Mouse (Mus musculus) liver, adult 2 months (tissue): ENCODE data around the gene Olfr1028.

Experiments
- CTCF ChIP-seq: fragments of 200-500 bp; IDR thresholded peaks from 2 replicates; pipeline ENCODE4 v1.5.1; 2011; ENCODE audit warnings: low read depth, low read length, control low read depth
- POLR2A ChIP-seq: fragments of 200-500 bp; IDR thresholded peaks from 2 replicates; pipeline ENCODE4 v1.6.1; 2011; ENCODE audit warnings: low read length, control low read depth; ENCODE audit not compliant: insufficient read depth; ENCODE audit errors: extremely low read depth

DNA sequence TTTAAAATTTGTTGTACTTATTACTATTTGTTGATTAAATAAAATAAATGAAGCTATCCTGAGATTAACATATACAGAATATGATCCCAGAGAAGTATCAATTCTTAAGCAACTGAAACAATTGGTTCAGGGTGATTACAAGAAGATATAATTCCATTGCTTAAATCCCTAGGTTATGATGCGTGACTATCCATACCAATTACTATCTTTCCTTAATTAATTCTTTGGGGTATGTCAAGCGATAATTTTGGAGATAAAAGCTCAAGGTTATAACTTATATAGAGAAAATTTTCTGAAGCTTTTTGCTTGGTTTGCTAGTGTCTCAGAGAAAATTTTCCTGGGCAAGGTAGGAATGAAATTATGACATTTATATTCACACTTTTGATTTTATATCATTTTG, 23.4 kb downstream of the Olfr1028 start, which contains the start of gene Olfr1029:
- TF ChIP-seq CTCF (no peak), POLR2A (no peak)
